Mouse (Mus musculus): ENCODE measurements around the gene Ehd4. TPM values are rescaled to one million over a fixed set of nuclear protein-coding genes. Genes with fewer than 3 reads are reported as not detected.

The Ehd4 gene
- total RNA-seq, 2 experiments from 2014 or later = 372 to 460 TPM

- DNase-seq = peak; percentile 46 to 51
- intact Hi-C loops (cut with DNase I) = loop anchor here (2.0 kb wide), 1 partner anchor 27 kb away; no protein-coding TSS in a partner anchor
Measured at GRCm38 (mm10) chr2:120049632-120050274, 104.7 kb downstream of the Ehd4 start.

- intact Hi-C loops (cut with DNase I) = no loop called here
- no peak for DNase-seq
Measured at GRCm38 (mm10) chr2:120048173-120048572, 106.2 kb downstream of the Ehd4 start.

- DNase-seq = no peak
- intact Hi-C loops (cut with DNase I) = no loop called here
Measured at GRCm38 (mm10) chr2:120046486-120047310, 107.7 kb downstream of the Ehd4 start.

GRCm38 (mm10) chr2:120044676-120045075 is 109.7 kb downstream of the Ehd4 start:
- intact Hi-C loops (cut with DNase I) = no loop called here
- DNase-seq = no peak

- DNase-seq = no peak
- intact Hi-C loops (cut with DNase I) = no loop called here
Measured at GRCm38 (mm10) chr2:120044101-120044603, 110.3 kb downstream of the Ehd4 start.

GRCm38 (mm10) chr2:120040991-120041390 is 113.4 kb downstream of the Ehd4 start:
- intact Hi-C loops (cut with DNase I) = no loop called here

More at GRCm38 (mm10) chr2:120040991-120041390, 113.4 kb downstream of the Ehd4 start:
- no peak for DNase-seq

Other genes starting within 250 kb of the Ehd4 start
- 1 to 10 TPM; 7.8 to 9.2 TPM for gene Mapkbp1, start 181.9 kb downstream of the Ehd4 start, total RNA-seq (2021)
- gene Jmjd7, start 127.1 kb downstream of the Ehd4 start, total RNA-seq (2021) = 1 to 10 TPM; 7.7 to 8.2 TPM
- 1 to 10 TPM in 1 of 2 experiments, under 1 TPM in 1; 0.68 to 1.3 TPM for gene Gm28042, start 127.1 kb downstream of the Ehd4 start, total RNA-seq (2021)
- 1 to 10 TPM; 2.0 to 2.1 TPM for gene Pla2g4b, start 121.2 kb downstream of the Ehd4 start, total RNA-seq (2021)
- gene Pla2g4e, start 90.7 kb upstream of the Ehd4 start, total RNA-seq (2021) = 1 to 10 TPM; 3.0 to 3.1 TPM
- gene Pla2g4d, start 134.6 kb upstream of the Ehd4 start, total RNA-seq (2021) = not detected
- gene Pla2g4f, start 159.6 kb upstream of the Ehd4 start, total RNA-seq (2021) = not detected
- gene Vps39, start 198.5 kb upstream of the Ehd4 start, total RNA-seq (2021) = 10 to 100 TPM; 30.4 to 36.0 TPM
- gene Ganc, start 249.3 kb upstream of the Ehd4 start, total RNA-seq (2021) = 10 to 100 TPM; 21.6 to 25.2 TPM
- gene Tmem87a, start 249.5 kb upstream of the Ehd4 start, total RNA-seq (2021) = 10 to 100 TPM; 18.3 to 18.8 TPM

Data from heart, postnatal 36 days (tissue).